Mouse (Mus musculus) thymus, adult 2 months (tissue): ENCODE data around the gene Cfap44.

Experiments
- CTCF ChIP-seq: fragments of 200-500 bp; IDR thresholded peaks from 2 replicates; pipeline ENCODE4 v1.5.1; 2012; ENCODE audit warnings: mild to moderate bottlenecking, control low read depth, low read length, moderate library complexity, borderline replicate concordance; ENCODE audit not compliant: control insufficient read depth, poor library complexity, insufficient read depth; ENCODE audit errors: extremely low read depth
- POLR2A ChIP-seq: fragments of 200-500 bp; IDR thresholded peaks from 2 replicates; pipeline ENCODE4 v1.6.1; 2012; ENCODE audit warnings: mild to moderate bottlenecking, low read length, control low read depth, moderate library complexity; ENCODE audit not compliant: control insufficient read depth, poor library complexity, insufficient read depth; ENCODE audit errors: extremely low read depth

DNA sequence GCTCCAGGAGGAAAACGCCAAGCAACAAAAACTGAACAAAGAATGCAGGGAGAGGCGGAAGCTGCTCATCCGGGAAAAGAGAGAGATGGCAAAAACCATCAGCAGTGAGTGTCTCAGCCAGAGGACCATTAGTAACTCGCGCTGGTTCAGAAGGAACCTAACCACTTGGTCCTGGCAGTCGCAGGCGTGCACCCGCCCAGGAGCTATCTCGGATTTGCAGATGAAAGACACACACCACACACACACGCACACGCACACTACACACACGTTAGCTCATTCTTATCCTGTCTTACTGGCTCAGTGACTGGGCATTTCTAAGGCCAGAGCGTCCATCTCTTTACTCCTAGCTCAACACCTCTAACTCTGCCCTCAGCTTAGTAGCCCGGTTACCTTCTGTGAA is 80.7 kb downstream of the Cfap44 start:
- TF ChIP-seq CTCF = no peak
- TF ChIP-seq POLR2A = no peak
